Mouse (Mus musculus): ENCODE measurements around the gene Swsap1. TPM values are rescaled to one million over a fixed set of nuclear protein-coding genes. Genes with fewer than 3 reads are reported as not detected.
A peak's percentile ranks its signal among the peaks of the same experiment; 100 is the strongest.

Swsap1 gene
- polyA plus RNA-seq, 1 experiment from 2014 or later = 21.5 TPM

DNA sequence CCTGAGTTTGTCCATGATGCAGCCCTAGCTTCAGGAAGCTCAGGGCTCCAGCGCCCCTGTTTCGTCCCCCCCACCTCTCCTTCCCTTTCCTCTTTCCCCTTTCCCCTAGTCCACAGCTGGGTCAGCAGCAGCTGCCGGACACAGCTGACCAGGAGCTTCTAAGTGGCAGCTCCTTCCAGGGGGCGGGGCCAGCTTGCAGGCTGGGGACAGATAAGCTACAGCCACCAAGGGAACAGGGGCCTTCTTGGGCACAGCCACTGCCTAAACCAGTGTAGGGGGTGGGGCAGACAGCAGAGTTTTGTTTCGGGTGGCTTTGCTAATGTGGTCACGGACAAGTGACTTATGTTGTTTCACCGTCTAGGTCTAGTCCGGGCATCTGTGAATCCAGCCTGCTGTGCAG lies 7.9 kb downstream of the Swsap1 start, which contains the start of gene Epor:
Gene Epor, minus strand, starts transcription at position 90 of the 400 bp plus-strand sequence.
- no peaks in the 10 kb centered on the region for H3K9me3 ChIP-seq (ENCODE audit: control insufficient read depth, low read length)
- H3K27me3 ChIP-seq (ENCODE audit: control insufficient read depth, insufficient read depth, low read length) = peaks cover 43% of the 10 kb centered on the region
- peak within 1 kb of the TSS; percentile 55 for H3K4me2 ChIP-seq (ENCODE audit: low read length)
- peak within 1 kb of the TSS; percentile 32 for H3K4me3 ChIP-seq (replicated peaks; ENCODE audit: low read depth, low read length)
- no peak for DNase-seq
- ATAC-seq (ENCODE audit: low FRiP score, low TSS enrichment) = no peak
- H3K36me3 ChIP-seq (ENCODE audit: control insufficient read depth, insufficient read depth, low read length) = no peaks in the 10 kb centered on the region
- H3K4me1 ChIP-seq (ENCODE audit: control insufficient read depth, insufficient read depth, low read length) = peaks cover 14% of the 10 kb centered on the region
- peak within 1 kb of the TSS; percentile 34; the same call in 1 of the 2 replicates for H3K9ac ChIP-seq (replicated peaks; ENCODE audit: low read length)
- no peak within 1 kb of the TSS for H3K27ac ChIP-seq (replicated peaks; ENCODE audit: low read depth, low read length)
- WGBS = 10% methylated on average over 8 of the region's 8 CpGs

DNA sequence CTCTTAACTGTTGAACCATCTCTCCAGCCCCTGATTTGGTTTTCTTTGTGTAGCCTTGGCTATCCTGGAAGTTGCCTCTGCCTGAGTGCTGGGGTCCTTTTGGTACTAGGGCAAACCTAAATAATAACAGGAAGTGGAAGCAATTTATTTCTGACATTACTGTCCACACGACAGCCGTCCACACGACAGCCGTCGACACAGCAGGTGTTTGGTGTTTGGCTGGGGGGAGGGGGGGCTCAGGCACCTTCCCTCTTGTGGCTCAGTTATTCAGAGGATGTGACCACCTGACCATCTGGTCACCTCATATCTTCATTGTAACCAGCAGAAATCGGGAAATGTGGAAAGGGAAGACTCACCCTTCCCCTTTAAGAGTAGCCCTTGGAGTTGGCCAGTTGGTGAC lies 13.3 kb downstream of the Swsap1 start:
- H3K4me1 ChIP-seq (ENCODE audit: control insufficient read depth, insufficient read depth, low read length) = no peaks in the 10 kb centered on the region
- H3K4me2 ChIP-seq (ENCODE audit: low read length) = no peak overlapping the region
- no peak overlapping the region for H3K4me3 ChIP-seq (replicated peaks; ENCODE audit: low read depth, low read length)
- H3K27me3 ChIP-seq (ENCODE audit: control insufficient read depth, insufficient read depth, low read length) = no peaks in the 10 kb centered on the region
- H3K9ac ChIP-seq (replicated peaks; ENCODE audit: low read length) = no peak overlapping the region
- ATAC-seq (ENCODE audit: low FRiP score, low TSS enrichment) = no peak
- no peaks in the 10 kb centered on the region for H3K36me3 ChIP-seq (ENCODE audit: control insufficient read depth, insufficient read depth, low read length)
- 79% methylated on average over 6 of the region's 6 CpGs for WGBS
- no peak for DNase-seq
- H3K9me3 ChIP-seq (ENCODE audit: control insufficient read depth, low read length) = no peaks in the 10 kb centered on the region
- no peak overlapping the region for H3K27ac ChIP-seq (replicated peaks; ENCODE audit: low read depth, low read length)

- Histone ChIP-seq H3K4me3 (replicated peaks; ENCODE audit: low read depth, low read length) (no peak overlapping the region), H3K9me3 (ENCODE audit: control insufficient read depth, low read length) (no peaks in the 10 kb centered on the region), H3K9ac (replicated peaks; ENCODE audit: low read length) (no peak overlapping the region), H3K4me2 (ENCODE audit: low read length) (no peak overlapping the region), H3K27me3 (ENCODE audit: control insufficient read depth, insufficient read depth, low read length) (no peaks in the 10 kb centered on the region), H3K4me1 (ENCODE audit: control insufficient read depth, insufficient read depth, low read length) (no peaks in the 10 kb centered on the region), H3K36me3 (ENCODE audit: control insufficient read depth, insufficient read depth, low read length) (no peaks in the 10 kb centered on the region), H3K27ac (replicated peaks; ENCODE audit: low read depth, low read length) (no peak overlapping the region)
- 94% methylated on average over 4 of the region's 4 CpGs for WGBS
- no peak for DNase-seq
- no peak for ATAC-seq (ENCODE audit: low FRiP score, low TSS enrichment)
Observed at GRCm38 (mm10) chr9:21969304-21969703, 13.7 kb downstream of the Swsap1 start.

- Histone ChIP-seq H3K4me1 (ENCODE audit: control insufficient read depth, insufficient read depth, low read length) (no peaks in the 10 kb centered on the region), H3K36me3 (ENCODE audit: control insufficient read depth, insufficient read depth, low read length) (no peaks in the 10 kb centered on the region), H3K4me2 (ENCODE audit: low read length) (no peak overlapping the region), H3K9me3 (ENCODE audit: control insufficient read depth, low read length) (no peaks in the 10 kb centered on the region), H3K9ac (replicated peaks; ENCODE audit: low read length) (no peak overlapping the region), H3K27ac (replicated peaks; ENCODE audit: low read depth, low read length) (no peak overlapping the region), H3K4me3 (replicated peaks; ENCODE audit: low read depth, low read length) (no peak overlapping the region), H3K27me3 (ENCODE audit: control insufficient read depth, insufficient read depth, low read length) (no peaks in the 10 kb centered on the region)
- DNase-seq (no peak), ATAC-seq (ENCODE audit: low FRiP score, low TSS enrichment) (no peak)
- 89% methylated on average over 10 of the region's 10 CpGs for WGBS
Observed at GRCm38 (mm10) chr9:21976626-21977175, 21.1 kb downstream of the Swsap1 start.

GRCm38 (mm10) chr9:21977331-21977730 lies 21.8 kb downstream of the Swsap1 start:
- no peak for DNase-seq
- H3K4me3 ChIP-seq (replicated peaks; ENCODE audit: low read depth, low read length) = no peak overlapping the region
- no peak overlapping the region for H3K4me2 ChIP-seq (ENCODE audit: low read length)
- H3K27me3 ChIP-seq (ENCODE audit: control insufficient read depth, insufficient read depth, low read length) = no peaks in the 10 kb centered on the region
- H3K4me1 ChIP-seq (ENCODE audit: control insufficient read depth, insufficient read depth, low read length) = no peaks in the 10 kb centered on the region
- ATAC-seq (ENCODE audit: low FRiP score, low TSS enrichment) = no peak
- 84% methylated on average over 5 of the region's 5 CpGs for WGBS
- H3K27ac ChIP-seq (replicated peaks; ENCODE audit: low read depth, low read length) = no peak overlapping the region
- H3K9ac ChIP-seq (replicated peaks; ENCODE audit: low read length) = no peak overlapping the region
- no peaks in the 10 kb centered on the region for H3K36me3 ChIP-seq (ENCODE audit: control insufficient read depth, insufficient read depth, low read length)
- H3K9me3 ChIP-seq (ENCODE audit: control insufficient read depth, low read length) = no peaks in the 10 kb centered on the region

GRCm38 (mm10) chr9:21977972-21978371 lies 22.4 kb downstream of the Swsap1 start:
- Histone ChIP-seq H3K4me2 (ENCODE audit: low read length) (no peak overlapping the region), H3K4me1 (ENCODE audit: control insufficient read depth, insufficient read depth, low read length) (no peaks in the 10 kb centered on the region), H3K9me3 (ENCODE audit: control insufficient read depth, low read length) (no peaks in the 10 kb centered on the region), H3K27ac (replicated peaks; ENCODE audit: low read depth, low read length) (no peak overlapping the region), H3K4me3 (replicated peaks; ENCODE audit: low read depth, low read length) (no peak overlapping the region), H3K9ac (replicated peaks; ENCODE audit: low read length) (no peak overlapping the region), H3K27me3 (ENCODE audit: control insufficient read depth, insufficient read depth, low read length) (no peaks in the 10 kb centered on the region), H3K36me3 (ENCODE audit: control insufficient read depth, insufficient read depth, low read length) (no peaks in the 10 kb centered on the region)
- DNase-seq (peak; percentile 10), ATAC-seq (ENCODE audit: low FRiP score, low TSS enrichment) (no peak)
- WGBS = 21% methylated on average over 2 of the region's 2 CpGs

- H3K4me2 ChIP-seq (ENCODE audit: low read length) = no peak overlapping the region
- H3K9me3 ChIP-seq (ENCODE audit: control insufficient read depth, low read length) = no peaks in the 10 kb centered on the region
- no peaks in the 10 kb centered on the region for H3K27me3 ChIP-seq (ENCODE audit: control insufficient read depth, insufficient read depth, low read length)
- H3K9ac ChIP-seq (replicated peaks; ENCODE audit: low read length) = no peak overlapping the region
- no peak overlapping the region for H3K4me3 ChIP-seq (replicated peaks; ENCODE audit: low read depth, low read length)
- no peak for ATAC-seq (ENCODE audit: low FRiP score, low TSS enrichment)
- H3K4me1 ChIP-seq (ENCODE audit: control insufficient read depth, insufficient read depth, low read length) = no peaks in the 10 kb centered on the region
- 92% methylated on average over 4 of the region's 4 CpGs for WGBS
- no peak for DNase-seq
- H3K27ac ChIP-seq (replicated peaks; ENCODE audit: low read depth, low read length) = no peak overlapping the region
- H3K36me3 ChIP-seq (ENCODE audit: control insufficient read depth, insufficient read depth, low read length) = no peaks in the 10 kb centered on the region
Observed at GRCm38 (mm10) chr9:21978398-21979128, 23.0 kb downstream of the Swsap1 start.

DNA sequence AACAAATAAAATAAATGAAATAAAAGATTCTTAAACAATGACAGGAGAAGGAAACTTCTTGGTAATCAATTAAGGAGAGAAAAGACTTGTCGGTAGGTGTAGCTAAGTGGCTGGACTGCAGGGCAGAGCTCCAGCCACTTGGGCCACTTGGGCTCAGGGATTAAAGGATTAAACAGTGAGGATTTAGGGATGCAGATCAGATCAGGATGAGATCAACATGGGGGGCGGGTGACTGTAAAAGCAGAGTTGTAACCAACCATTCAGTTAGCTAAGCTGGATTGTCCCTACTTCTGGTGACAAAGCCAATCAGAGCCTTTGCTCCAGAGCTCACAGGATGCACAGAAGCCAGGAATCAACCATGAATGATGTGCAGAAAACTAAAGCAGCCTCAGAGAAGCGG lies 28.4 kb downstream of the Swsap1 start:
- 6% methylated on average over 3 of the region's 3 CpGs for WGBS
- Histone ChIP-seq H3K9ac (replicated peaks; ENCODE audit: low read length) (no peak overlapping the region), H3K4me2 (ENCODE audit: low read length) (no peak overlapping the region), H3K27me3 (ENCODE audit: control insufficient read depth, insufficient read depth, low read length) (peaks cover 24% of the 10 kb centered on the region), H3K4me3 (replicated peaks; ENCODE audit: low read depth, low read length) (no peak overlapping the region), H3K4me1 (ENCODE audit: control insufficient read depth, insufficient read depth, low read length) (peaks cover 12% of the 10 kb centered on the region), H3K27ac (replicated peaks; ENCODE audit: low read depth, low read length) (no peak overlapping the region), H3K36me3 (ENCODE audit: control insufficient read depth, insufficient read depth, low read length) (no peaks in the 10 kb centered on the region), H3K9me3 (ENCODE audit: control insufficient read depth, low read length) (no peaks in the 10 kb centered on the region)
- no peak for ATAC-seq (ENCODE audit: low FRiP score, low TSS enrichment)
- no peak for DNase-seq
